Mouse (Mus musculus) adrenal gland, postnatal 36 days (tissue): ENCODE results near the gene Ttn. TPM values are rescaled to one million over a fixed set of nuclear protein-coding genes. Genes with fewer than 3 reads are reported as not detected.
A peak's percentile ranks its signal among the peaks of the same experiment; 100 is the strongest.
"Not testable (repeated sequence)": the region's sequence is repeated elsewhere in the genome, so short reads cannot be mapped to it uniquely, and the experiment has no call there.

Source experiments
- DNase-seq, 2 experiments: peaks; one replicate each; pipeline ENCODE4 v3.0.0; 2021; ENCODE audit warnings: mixed read lengths in 1 of 2
- long read RNA-seq, 2 experiments: library from polyadenylated mRNA; stranded (forward); transcript quantifications; one replicate each; pipeline ENCODE4 v2.0.0; 2021; ENCODE audit warnings: borderline sequencing depth in 2 of 2
- total RNA-seq, 2 experiments: library from RNA; stranded (reverse); gene quantifications; 2 replicates each; pipeline ENCODE4 v1.2.3; 2021

Gene Ttn
- total RNA-seq, result 1 to 10 TPM in 1 of 2 experiments, under 1 TPM in 1; 0.10 to 1.1 TPM
- long read RNA-seq, experiment 1, partial matches to known transcripts, result 1 of 1 reads
- long read RNA-seq, experiment 1, other reads (novel, unspliced or antisense), result 0 of 1 reads
- long read RNA-seq, experiment 2, result 0 reads

DNA sequence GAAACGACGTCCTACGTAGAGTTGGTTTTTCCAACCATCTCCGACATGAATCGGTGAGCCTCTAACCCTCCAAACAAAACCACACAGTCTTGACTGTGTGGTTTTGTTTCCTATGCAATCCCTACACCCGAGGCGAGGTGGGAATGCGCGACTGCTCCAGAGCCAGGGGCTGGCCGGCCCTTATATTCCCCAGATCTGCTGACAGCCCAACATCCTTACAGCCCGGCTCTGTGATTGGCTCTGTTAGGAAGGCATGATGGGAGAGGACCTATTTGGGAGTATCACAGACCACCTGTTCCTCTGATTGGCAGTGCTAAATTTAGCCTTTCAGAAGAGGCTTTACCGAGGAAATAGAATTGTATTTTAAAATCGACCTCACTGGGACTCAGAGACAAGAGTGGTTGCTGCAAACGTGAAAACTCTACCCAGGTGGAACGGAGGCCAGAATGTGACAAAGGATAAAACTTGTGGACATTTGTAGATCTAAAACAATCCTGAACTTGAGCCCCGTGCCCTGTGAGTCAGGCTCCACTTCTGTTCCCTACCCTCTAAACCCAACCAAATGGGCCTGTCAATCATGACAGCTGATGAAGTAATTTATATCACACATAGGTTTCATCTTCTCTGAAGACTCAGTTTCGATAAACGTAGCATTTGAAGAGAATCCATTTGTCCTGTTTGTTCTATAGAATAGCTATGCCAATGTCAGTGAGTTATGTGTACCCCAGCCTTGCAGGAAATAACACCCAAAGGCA is at the start of gene Ttn:
Gene Ttn, minus strand, starts transcription at position 157 of the 755 bp plus-strand sequence.
- no peak for DNase-seq

DNA sequence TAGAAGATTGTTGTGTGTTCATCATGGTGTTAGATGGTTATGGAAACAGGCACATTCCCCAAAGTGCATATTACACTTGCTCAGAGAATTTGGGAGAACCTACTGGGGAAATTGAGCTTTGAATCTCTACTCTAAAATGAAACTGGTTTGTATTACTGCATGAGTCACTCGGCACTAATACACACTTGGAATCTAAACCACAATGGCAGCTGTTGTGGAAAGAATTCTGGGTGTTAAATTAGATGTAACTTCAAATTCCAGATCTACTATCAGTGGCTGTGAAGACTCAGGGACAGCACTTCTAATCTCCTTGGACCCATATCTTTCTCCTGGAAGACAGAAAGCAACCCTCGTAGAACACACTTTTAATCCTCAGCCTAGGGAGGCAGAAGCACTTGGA is 38.3 kb upstream of the Ttn start:
- DNase-seq, result no peak

DNA sequence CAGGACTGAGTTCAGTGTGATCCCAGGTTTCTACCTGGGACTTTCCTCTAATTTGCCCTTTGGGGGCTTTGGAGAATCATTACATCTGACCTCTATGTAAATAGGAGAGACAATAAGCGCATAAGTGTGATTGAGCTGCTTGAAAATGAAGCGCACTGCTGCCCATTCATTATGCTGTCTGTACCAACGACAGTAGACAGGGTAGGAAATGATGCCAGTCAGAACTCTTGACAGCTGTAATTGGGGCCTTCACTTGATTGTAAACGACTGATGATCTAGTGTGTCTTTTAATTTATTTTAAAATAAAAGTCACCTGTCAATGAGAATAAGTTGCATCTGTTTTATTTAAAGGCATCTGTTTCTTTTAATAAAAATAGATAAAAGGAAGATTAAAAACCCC is 35.4 kb upstream of the Ttn start:
- DNase-seq, result no peak

DNA sequence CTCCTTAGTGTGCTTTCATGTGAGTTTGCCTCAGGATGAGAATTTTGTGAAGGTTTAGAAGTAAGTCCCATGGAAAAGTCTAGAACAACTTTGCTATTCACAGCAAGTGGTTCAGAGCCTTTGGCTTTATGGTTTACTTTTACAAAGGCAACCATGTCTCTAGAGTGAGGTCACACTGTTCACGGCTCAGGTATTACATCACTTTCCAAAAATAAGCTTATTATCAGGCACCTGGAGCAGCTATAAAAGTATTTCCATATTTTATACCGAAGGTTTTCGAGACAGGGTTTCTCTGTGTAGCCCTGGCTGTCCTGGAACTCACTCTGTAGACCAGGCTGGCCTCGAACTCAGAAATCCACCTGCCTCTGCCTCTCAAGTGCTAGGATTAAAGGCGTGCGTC is 31.1 kb upstream of the Ttn start:
- not testable (repeated sequence) for DNase-seq

DNA sequence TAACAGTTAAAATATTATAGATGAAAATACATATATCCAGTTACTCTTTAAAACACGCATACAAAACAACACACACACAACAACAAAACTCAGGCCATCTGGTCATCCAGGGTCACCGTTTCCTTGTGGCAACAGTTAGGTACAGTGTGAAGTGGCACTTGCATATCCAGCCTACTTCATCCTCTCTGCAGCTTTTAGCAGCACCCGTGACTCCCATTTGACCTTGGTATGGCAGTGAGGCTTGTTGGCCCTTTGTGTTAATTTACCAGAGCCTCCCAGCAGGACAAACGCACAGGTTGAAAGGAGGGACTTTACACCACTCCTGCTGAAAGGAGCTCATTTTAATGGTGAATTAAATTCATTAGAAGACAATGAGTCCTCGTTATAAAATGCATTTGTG is 29.6 kb upstream of the Ttn start:
- DNase-seq, result no peak

GRCm38 (mm10) chr2:77007015-77007414 is 24.7 kb upstream of the Ttn start:
- DNase-seq, result no peak

DNA sequence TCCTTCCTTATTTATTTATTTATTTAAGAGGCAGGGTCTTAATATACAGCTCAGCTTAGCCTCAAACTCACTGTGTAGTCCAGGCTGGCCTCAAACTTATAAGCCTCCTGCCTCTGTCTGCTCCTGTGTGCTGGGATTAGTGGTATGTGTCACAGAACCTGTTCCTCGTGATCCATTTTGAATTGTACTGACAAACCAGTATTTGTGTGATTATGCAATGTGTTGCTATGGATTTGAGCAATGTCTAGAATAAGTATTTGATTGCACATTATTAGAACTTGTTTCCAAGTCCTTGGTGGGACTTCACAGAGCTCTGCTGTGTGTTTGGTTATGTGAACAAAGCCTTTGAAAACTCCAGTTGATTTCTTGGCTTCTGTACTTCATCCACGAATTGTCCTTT is 20.8 kb upstream of the Ttn start:
- no peak for DNase-seq

DNA sequence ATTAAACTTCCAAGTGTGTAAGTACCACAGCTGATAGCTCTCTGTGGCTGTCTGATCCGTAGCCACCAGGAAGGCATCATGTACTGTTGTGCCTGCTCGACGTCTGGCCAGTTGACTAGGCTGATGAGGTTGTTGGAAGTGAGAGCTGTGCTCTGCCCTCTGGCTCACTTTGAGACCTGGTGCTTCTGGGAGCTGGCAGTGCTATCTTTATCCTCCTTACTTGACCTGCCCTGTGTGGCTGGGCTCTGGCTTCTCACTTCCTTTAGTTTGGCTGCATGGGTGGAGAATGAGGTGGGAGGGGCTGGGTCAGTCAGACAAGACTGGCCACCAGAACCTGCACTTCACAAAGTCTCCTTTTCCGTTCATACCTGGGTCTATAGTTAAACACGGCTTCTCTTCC is 16.0 kb upstream of the Ttn start:
- DNase-seq, result no peak

GRCm38 (mm10) chr2:76992493-76993201 is 10.3 kb upstream of the Ttn start:
- no peak for DNase-seq

DNA sequence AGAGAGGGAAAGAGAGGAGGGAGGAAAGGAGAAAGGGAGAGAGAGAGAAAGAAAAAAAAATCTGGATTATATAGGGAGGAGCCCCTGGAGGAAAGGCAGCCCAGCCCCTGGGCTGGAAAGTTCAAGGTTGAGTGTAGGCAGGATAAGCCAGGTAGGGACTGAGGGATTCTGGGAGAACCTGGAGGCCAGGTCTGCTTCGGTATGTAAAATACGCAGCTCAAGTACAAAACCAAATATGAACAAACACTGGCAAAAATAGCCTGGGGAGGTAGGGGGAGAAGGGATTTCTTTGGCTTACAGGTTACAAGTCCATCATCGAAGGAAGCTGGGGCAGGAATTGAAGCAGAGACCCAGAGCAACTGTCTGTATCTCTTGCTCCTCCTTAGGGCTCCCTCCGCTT is 5.0 kb upstream of the Ttn start:
- no peak for DNase-seq

GRCm38 (mm10) chr2:76984384-76984783 is 2.0 kb upstream of the Ttn start:
- DNase-seq, result no peak

- no peak for DNase-seq
These were observed 1.3 kb upstream of the Ttn start for GRCm38 (mm10) chr2:76983601-76984000.

DNA sequence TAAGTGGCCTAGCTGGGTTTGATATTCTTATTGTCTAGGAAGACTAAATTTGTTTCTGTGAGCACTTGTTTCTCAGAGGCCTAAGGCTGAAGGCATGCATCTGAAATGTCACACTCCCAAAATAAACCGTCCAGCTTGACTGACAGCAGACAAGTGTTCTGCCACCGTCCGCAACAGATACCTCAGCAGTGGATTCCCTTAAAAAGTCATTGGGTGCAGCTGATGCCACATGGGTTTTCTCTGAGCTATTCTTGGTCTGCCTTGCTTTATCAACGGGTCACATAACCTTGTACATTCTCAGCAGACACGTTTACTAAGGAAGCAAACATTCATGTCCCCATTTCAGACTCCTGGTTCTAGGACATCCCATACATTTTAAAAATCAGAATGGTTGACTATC is 630 bp downstream of the Ttn start:
- no peak for DNase-seq

- DNase-seq, result peak; percentile 28 to 53
These were observed 2.2 kb downstream of the Ttn start for GRCm38 (mm10) chr2:76980146-76980545.

DNA sequence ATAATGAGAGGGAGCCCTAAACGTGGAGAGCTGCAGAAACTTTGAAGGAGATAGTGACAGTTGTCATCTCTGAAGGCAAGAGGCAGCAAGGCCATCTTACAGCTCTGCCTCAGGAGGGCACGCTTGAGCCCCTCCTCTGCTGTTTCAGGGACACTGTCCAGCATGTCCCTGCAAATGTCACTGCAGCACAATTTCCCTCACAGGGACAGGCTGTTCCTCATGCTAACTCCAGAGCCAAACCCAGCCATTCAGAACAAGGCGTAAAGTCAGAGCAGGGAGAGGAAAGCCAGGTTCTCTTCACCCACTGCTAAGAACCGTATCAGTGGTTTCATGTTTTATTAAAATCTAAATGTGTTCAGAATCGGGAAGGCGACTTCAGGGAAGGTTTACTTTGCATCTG is 4.7 kb downstream of the Ttn start:
- peak in 1 of 2 experiments; percentile 33 for DNase-seq

DNA sequence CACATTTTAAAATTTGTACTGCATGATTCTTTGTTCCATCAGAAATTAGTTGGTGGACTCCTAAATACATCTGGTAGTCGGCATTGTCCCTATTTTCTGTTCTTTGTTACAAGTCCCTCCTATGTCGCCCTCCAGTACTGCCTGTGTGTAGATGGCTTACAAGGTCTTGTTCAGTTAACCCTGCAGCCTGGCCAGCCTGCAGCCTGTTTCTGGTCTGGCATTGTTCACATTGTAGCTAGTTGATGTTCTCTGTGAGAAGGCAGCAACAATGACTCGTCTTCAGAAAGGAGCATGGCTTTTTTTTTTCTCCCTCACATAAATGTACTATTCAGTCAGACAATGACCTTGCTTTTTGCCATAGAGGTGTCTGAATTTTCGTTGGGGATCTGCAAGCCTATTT is 10.3 kb downstream of the Ttn start:
- DNase-seq, result no peak

DNA sequence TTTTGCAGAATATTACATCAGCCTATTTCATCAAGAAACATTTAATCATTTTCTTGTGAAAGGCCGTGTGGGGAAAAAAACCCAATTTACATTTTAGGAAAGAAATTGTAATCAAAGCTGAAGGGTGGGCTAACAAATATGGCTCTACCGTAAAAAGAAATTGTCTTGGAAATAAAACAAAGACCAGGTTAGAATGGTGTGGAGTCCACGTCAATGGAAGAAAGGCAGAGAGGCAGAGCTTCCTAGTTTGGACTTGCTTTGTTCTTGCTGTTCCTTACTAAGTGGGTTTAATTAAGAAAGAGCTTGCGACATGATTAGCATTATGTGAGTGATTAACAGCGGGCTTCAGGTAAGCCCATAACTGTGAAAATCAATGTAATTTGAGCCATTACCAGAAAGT is 11.3 kb downstream of the Ttn start:
- no peak for DNase-seq

- no peak for DNase-seq
These were observed 11.7 kb downstream of the Ttn start for GRCm38 (mm10) chr2:76970669-76971068.

- no peak for DNase-seq
These were observed 12.1 kb downstream of the Ttn start for GRCm38 (mm10) chr2:76970204-76970603.

GRCm38 (mm10) chr2:76969637-76970036 is 12.7 kb downstream of the Ttn start:
- DNase-seq, result no peak

DNA sequence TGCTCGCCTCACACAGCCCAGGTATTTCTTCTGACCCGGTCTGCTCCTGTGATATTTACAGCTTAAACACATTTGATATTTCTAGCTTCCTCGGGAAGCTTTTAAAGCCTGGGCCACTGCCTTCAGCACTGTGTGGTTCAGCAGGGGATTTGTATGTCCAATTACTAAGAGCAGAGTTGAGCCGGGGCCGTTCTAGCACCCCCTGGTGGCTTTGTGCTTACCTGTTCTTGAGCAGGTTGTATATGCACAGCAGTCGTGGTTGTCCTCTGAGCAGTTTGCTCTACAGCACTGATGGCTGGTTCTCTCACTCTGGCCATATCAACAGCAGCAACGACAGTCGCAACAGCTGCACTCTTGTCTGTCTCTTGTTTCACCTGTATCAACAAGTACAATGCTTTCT is 13.4 kb downstream of the Ttn start:
- DNase-seq, result peak; percentile 74 to 84

DNA sequence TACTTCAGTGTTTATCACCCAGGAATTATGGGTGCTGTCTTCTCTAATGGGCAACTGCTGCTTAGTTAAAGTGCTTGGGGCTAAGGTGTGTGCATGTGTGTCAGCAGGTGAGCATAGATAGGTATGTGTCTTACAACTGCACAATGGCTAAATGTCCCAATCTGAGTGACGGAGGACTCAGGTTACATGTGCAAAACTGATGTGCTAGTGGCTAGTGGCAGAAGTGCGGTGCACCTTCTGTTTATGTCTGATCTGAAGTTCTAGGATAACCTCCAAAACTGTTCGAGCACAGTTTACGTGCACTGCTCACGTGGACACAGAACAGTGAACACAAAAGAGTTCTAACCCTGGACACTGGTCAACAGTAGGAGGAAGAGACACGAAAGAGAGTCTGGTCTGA is 15.8 kb downstream of the Ttn start:
- no peak for DNase-seq

DNA sequence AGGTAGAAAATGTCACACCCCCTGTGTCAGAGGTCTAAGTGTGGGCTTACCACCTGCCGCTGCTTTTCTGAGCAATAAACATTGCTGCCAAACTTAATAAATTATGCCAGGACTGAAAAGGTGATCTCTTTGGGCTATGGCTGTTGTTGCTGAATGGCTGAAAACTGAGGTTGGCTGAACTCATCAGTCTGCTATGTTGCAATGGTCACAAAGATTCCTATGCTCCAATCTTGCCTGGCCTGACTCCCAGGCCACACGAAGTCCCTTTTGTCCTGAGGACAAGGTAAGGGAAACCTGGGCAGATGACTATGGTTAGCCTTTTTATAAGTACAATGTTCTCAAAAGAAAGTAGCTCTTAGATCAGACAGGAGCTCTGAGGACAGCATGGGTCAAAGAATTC is 16.3 kb downstream of the Ttn start:
- no peak for DNase-seq

DNA sequence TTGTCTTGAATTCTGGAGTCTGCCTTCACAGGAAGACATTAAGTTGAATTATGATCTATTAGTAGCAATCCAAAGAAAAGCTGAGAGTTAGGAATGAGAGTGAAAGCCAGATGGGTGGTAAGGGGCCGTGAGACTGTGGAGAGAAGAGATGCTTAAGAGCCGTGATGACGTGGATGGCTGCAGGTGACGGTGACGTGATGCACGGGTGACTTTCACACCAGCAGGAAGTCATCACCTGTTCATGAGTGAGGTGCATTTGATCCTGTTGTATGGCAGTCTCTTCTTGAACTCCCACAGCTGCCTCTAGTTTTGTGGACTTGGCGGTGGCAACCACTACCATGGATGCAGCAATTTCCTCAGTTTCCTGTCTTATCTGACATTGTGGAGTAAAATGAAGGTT is 16.8 kb downstream of the Ttn start:
- DNase-seq, result no peak
